Mouse (Mus musculus): ENCODE data around the gene Mtch1. TPM values are rescaled to one million over a fixed set of nuclear protein-coding genes. Genes with fewer than 3 reads are reported as not detected.

The Mtch1 gene
- polyA plus RNA-seq, 1 experiment from 2014 or later: 308 TPM

DNA sequence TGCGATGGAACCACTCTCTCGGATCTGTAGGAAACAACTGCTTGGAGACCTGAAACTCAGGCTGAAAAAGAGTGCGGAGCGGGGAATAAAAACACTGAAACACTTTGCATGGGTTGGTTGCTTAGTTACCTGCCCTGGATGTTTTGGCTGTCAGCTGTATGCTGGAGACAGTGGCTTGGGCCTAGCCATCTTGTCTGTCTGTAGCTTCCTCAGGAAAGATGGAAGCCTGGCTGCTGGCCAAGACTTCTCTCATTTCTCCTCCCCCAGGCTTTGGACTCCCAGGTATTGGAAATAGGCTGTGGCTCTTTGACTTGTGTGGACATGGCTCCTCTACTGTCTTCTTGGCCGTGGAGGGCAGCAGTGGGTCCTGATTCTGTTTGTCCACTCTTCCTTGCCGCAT lies 46.3 kb downstream of the Mtch1 start:
- H3K27me3 ChIP-seq: no peaks in the 10 kb centered on the region
- no peak overlapping the region for H3K9ac ChIP-seq
- H3K27ac ChIP-seq: peak overlapping the region; percentile 79
- no peak overlapping the region for H3K4me3 ChIP-seq (replicated peaks)
- peaks cover 85% of the 10 kb centered on the region for H3K4me1 ChIP-seq
- H3K9me3 ChIP-seq (replicated peaks): no peaks in the 10 kb centered on the region
- no peak overlapping the region for H3K4me2 ChIP-seq
- 91% methylated on average over 6 of the region's 6 CpGs for WGBS
- peaks cover 35% of the 10 kb centered on the region for H3K36me3 ChIP-seq
- ATAC-seq (replicated peaks; ENCODE audit: low FRiP score): no peak

DNA sequence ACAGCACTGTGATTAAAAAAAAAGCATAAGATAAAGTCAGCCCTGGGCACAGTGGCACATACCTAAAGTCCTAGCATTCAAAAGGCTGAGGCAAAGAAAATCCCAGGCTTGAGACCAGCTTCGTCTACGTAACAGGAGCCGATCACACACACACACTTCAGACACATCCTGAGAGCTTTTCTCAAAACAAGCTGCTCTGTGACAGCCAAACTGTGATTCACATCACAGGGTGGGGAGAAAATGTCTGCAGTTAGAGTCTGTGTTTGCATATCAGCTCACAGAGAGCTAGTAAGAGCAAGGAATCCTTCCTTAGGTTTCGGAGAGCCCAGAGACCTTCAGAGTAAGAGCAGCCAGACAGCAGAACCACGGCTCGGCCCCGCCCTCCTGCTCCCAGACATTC lies 46.8 kb downstream of the Mtch1 start:
- Histone ChIP-seq H3K27ac (peak overlapping the region; percentile 79; the same call in 1 of the 2 replicates), H3K4me3 (replicated peaks) (no peak overlapping the region), H3K4me1 (peaks cover 89% of the 10 kb centered on the region), H3K9ac (no peak overlapping the region), H3K4me2 (no peak overlapping the region), H3K27me3 (no peaks in the 10 kb centered on the region), H3K9me3 (replicated peaks) (no peaks in the 10 kb centered on the region), H3K36me3 (peaks cover 35% of the 10 kb centered on the region)
- ATAC-seq (replicated peaks; ENCODE audit: low FRiP score): no peak
- 84% methylated on average over 7 of the region's 7 CpGs for WGBS

DNA sequence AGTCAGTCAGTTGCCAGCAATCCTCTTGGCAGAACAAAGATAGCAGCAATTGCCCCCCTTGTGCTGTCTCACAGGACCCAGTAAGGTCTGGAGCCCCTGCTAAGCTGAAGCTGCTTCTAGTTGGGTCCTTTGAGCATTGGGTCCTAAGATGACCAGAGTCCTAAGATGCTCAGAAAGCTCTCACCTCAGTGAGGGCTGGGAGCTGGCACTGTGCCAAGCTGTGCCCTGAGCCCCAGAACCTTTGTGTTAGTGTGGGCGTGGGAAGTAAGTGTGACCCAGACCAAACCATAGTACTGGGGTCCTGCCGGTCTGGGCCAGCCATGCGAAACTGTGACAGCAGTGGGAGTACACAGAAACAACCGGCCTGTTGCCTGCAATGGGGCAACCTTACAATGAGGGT lies 48.5 kb downstream of the Mtch1 start:
- ATAC-seq (replicated peaks; ENCODE audit: low FRiP score): no peak
- H3K4me1 ChIP-seq: peaks cover 89% of the 10 kb centered on the region
- H3K9me3 ChIP-seq (replicated peaks): no peaks in the 10 kb centered on the region
- H3K27me3 ChIP-seq: no peaks in the 10 kb centered on the region
- no peak overlapping the region for H3K4me3 ChIP-seq (replicated peaks)
- H3K4me2 ChIP-seq: no peak overlapping the region
- peak overlapping the region; percentile 55 for H3K27ac ChIP-seq
- peaks cover 51% of the 10 kb centered on the region for H3K36me3 ChIP-seq
- H3K9ac ChIP-seq: no peak overlapping the region
- WGBS: 54% methylated on average over 4 of the region's 4 CpGs

DNA sequence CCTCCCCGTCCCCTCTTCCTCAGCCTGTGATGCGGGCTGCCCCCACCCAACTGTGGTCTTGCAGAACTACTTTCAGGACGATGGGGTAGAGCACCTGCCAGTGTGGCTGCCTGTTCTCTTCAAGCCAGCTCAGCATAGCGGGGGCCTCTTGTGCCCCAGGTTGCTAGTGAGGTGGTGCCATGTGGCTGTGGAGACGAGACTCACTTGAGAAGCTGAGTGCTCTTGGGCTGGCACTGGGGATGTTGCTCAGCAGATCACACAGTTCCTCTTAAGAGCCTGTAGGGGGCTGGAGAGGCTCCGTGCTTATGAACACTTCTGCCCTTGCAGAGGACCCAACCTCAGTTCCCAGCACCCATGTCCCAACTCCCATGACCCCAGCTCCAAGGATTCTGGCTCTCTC lies 49.9 kb downstream of the Mtch1 start:
- Histone ChIP-seq H3K4me1 (peaks cover 79% of the 10 kb centered on the region), H3K9ac (no peak overlapping the region), H3K27ac (peak overlapping the region; percentile 83), H3K9me3 (replicated peaks) (no peaks in the 10 kb centered on the region), H3K4me2 (peak overlapping the region; percentile 18), H3K27me3 (no peaks in the 10 kb centered on the region), H3K36me3 (peaks cover 56% of the 10 kb centered on the region), H3K4me3 (replicated peaks) (no peak overlapping the region)
- 66% methylated on average over 6 of the region's 6 CpGs for WGBS
- ATAC-seq (replicated peaks; ENCODE audit: low FRiP score): no peak

DNA sequence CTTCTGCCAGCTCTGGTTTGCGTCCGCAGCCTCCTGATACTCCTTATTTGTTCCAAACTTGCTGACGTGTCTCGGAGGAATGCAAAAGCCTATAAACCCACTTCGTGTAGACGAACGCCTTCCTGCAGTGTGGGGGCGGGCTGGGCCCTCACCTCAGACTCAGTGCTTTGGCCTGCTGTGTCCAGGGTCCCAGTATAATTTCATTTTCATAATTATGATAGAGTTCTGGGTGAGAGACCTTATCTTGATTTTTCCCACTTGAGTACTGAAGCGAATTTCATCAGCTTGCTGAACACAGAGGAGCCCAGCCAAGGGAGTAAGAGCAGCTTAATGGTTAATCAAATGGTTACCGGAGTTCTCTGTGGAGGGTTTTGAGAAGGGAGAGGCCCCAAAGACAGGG lies 50.4 kb downstream of the Mtch1 start:
- Histone ChIP-seq H3K27me3 (no peaks in the 10 kb centered on the region), H3K4me2 (peak overlapping the region; percentile 18), H3K27ac (peak overlapping the region; percentile 83), H3K4me1 (peaks cover 75% of the 10 kb centered on the region), H3K36me3 (peaks cover 56% of the 10 kb centered on the region), H3K4me3 (replicated peaks) (no peak overlapping the region), H3K9me3 (replicated peaks) (no peaks in the 10 kb centered on the region), H3K9ac (no peak overlapping the region)
- WGBS: 27% methylated on average over 10 of the region's 10 CpGs
- ATAC-seq (replicated peaks; ENCODE audit: low FRiP score): no peak

DNA sequence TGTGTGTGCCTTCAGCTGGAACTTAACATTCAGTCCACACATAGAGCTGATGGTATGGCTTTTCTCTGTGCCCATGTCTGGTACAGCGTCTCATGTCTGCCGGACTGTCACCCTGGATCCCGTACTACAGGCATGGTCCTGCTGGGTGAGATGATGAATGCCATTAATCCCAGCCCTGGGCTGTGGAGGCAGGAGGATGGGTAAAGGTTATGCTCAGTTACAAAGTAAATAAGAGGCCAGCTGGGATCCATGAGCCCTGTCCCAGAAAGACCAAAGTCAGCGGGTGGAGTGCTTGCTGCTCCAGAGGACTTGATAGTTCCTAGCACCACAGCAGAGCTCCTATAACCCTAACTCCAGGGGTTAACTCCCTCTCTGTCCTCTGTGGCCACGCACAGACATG lies 51.9 kb downstream of the Mtch1 start:
- no peaks in the 10 kb centered on the region for H3K9me3 ChIP-seq (replicated peaks)
- H3K4me1 ChIP-seq: peaks cover 61% of the 10 kb centered on the region
- H3K27ac ChIP-seq: peak overlapping the region; percentile 83
- no peak overlapping the region for H3K9ac ChIP-seq
- no peak overlapping the region for H3K4me3 ChIP-seq (replicated peaks)
- WGBS: 42% methylated on average over 5 of the region's 5 CpGs
- ATAC-seq (replicated peaks; ENCODE audit: low FRiP score): peak; percentile 53
- H3K4me2 ChIP-seq: no peak overlapping the region
- H3K27me3 ChIP-seq: no peaks in the 10 kb centered on the region
- H3K36me3 ChIP-seq: peaks cover 52% of the 10 kb centered on the region

DNA sequence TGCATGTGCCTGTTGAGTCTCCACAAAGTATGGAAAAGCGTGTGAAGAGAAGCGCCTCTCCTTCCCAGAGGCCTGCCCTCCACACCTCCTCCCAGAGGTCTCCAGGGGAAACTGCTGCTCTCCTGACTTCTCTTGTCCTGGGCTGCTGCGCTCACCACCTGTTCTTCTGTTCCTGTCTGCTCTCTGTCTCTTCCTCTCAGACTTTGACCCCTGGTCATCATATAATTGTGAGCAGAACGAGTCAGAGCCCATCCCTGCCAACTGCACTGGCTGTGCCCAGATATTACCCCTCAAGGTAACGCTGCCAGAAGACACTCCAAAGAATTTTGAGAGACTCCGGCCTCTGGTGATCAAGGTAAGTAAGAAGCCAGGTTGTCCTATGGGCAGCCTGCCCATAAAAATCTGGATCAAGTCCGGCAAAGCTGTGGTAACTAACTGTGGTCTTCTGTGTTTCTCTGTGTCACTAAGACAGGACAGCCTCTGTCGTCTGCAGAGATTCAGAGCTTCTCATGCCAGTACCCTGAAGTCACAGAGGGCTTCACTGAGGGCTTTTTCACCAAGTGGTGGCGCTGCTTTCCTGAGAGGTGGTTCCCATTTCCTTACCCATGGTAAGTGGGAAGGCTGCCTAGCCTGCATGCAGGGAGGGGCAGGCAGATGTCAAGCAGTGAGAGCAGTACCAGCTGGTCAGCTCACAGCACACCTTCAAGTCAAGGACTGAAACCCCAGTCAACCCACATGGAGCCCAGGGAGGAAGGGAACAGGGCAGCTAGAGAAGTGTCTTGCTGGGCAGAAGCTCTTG lies 53.7 kb downstream of the Mtch1 start:
- 70% methylated on average over 9 of the region's 9 CpGs for WGBS
- Histone ChIP-seq H3K9ac (no peak overlapping the region), H3K4me2 (no peak overlapping the region), H3K27ac (peak overlapping the region; percentile 38; the same call in 1 of the 2 replicates), H3K9me3 (replicated peaks) (no peaks in the 10 kb centered on the region), H3K4me3 (replicated peaks) (no peak overlapping the region), H3K27me3 (no peaks in the 10 kb centered on the region), H3K36me3 (peaks cover 37% of the 10 kb centered on the region), H3K4me1 (peaks cover 49% of the 10 kb centered on the region)
- no peak for ATAC-seq (replicated peaks; ENCODE audit: low FRiP score)

DNA sequence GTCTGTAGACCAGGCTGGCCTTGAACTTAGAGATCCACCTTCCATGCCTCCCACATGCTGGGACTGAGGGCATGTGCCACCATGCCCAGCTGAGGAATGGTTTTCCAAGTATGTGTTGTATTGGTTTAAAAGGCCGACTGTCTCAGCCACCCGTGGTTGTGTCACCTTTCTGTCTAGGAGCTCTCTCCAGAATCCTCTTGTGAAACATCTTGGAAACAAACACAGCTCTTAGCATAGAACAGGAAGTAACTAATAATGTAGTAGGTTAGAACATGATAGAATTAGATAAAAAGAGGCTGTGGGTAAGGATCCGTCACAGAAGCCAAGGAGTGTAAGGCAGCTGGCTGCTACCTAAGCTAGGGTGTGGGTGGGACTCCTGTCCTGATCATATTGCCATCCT lies 54.7 kb downstream of the Mtch1 start:
- no peak for ATAC-seq (replicated peaks; ENCODE audit: low FRiP score)
- Histone ChIP-seq H3K4me2 (no peak overlapping the region), H3K27ac (no peak overlapping the region), H3K9ac (no peak overlapping the region), H3K4me1 (peaks cover 42% of the 10 kb centered on the region), H3K36me3 (peaks cover 32% of the 10 kb centered on the region), H3K27me3 (no peaks in the 10 kb centered on the region), H3K4me3 (replicated peaks) (no peak overlapping the region), H3K9me3 (replicated peaks) (no peaks in the 10 kb centered on the region)
- 84% methylated on average over 3 of the region's 3 CpGs for WGBS

DNA sequence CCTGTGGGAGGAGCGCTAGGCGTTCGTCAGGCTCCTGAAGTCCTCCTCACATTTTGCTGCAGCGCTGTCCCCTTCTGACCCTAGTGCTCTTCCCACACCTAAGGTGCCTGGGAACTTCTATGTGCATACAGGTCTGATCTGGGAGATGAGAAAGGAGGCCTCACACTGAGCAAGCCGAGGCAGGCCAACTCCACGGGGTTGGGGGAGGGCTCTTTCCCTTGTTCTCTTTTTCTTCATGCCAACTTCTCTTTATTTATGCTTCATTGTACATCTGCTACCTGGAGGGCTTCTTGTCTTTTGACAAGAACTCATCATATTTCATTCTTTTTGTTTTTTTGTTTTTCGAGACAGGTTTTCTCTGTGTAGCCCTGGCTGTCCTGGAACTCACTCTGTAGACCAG lies 55.9 kb downstream of the Mtch1 start:
- Histone ChIP-seq H3K27ac (no peak overlapping the region), H3K4me1 (peaks cover 30% of the 10 kb centered on the region), H3K27me3 (no peaks in the 10 kb centered on the region), H3K4me3 (replicated peaks) (no peak overlapping the region), H3K9ac (no peak overlapping the region), H3K9me3 (replicated peaks) (no peaks in the 10 kb centered on the region), H3K4me2 (no peak overlapping the region), H3K36me3 (peaks cover 29% of the 10 kb centered on the region)
- 86% methylated on average over 7 of the region's 7 CpGs for WGBS
- ATAC-seq (replicated peaks; ENCODE audit: low FRiP score): no peak

DNA sequence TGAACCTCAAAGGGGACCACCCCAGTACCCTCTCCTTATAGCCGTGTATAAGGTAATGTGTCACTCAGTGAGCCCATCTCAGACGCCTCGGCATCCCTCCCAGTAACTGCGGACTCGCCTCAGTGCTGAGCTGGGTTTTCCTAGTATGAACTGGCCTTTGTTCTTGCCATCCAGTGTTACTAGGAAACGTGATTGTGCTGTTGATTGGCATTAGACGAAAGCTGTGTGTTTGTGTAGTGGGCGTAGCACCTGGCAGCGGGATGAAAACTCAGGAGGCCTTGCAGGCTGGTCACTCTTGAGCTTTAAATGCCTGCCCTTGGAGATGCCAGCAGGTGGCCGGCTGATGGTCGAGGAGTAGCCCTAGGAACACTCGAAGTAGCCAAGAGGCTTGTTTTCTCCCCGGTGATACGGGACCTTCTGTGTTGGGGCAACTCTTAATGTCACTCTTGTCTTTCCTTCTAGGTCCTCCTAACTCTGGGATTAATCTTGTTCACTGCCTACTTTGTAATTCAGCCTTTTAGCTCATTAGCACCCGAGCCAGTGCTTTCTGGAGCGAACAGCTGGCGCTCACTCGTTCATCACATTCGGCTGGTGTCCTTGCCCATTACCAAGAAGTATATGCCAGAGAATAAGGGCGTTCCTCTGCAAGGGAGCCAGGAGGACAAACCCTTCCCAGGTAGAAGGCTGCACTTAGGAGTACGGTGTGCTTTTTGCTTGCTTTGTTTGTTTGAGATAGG lies 65.3 kb downstream of the Mtch1 start:
- Histone ChIP-seq H3K9ac (no peak overlapping the region), H3K27ac (no peak overlapping the region)
- no peak for ATAC-seq (replicated peaks; ENCODE audit: low FRiP score)

More for the DNA sequence above, 65.3 kb downstream of the Mtch1 start:
- Histone ChIP-seq H3K9me3 (replicated peaks) (no peaks in the 10 kb centered on the region), H3K4me3 (replicated peaks) (no peak overlapping the region), H3K36me3 (peaks cover 43% of the 10 kb centered on the region), H3K4me2 (no peak overlapping the region), H3K27me3 (no peaks in the 10 kb centered on the region), H3K4me1 (peaks cover 6% of the 10 kb centered on the region; the same call in 1 of the 2 replicates)
- WGBS: 81% methylated on average over 21 of the region's 21 CpGs
